Mouse (Mus musculus) frontal cortex, postnatal 36 days (tissue): ENCODE results near the gene Gskip.

Experiments used
- DNase-seq, 2 experiments: peaks; one replicate each; pipeline ENCODE4 v3.0.0; 2022; ENCODE audit warnings: low spot score in 2 of 2

Gene Gskip

DNA sequence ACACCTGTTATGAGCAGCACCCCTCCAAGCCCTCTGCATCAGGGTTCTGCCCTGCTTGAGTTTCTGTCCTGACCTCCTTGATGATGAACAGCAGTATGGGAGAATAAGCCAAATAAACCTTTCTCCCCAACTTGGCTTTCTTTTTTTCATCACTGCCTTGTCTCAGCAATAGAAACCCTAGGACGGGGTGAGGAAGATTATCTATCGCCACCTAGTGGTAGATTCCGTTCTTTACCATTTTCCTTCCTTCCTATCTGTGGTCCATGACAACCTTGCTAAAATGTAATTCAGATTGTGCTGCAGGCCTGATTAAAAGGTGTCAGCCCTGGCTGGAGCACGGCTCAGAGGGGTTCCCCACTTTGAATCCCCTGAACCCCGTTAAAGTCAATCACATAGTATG lies 38.0 kb downstream of the Gskip start:
- peak in 1 of 2 experiments; percentile 26 for DNase-seq

DNA sequence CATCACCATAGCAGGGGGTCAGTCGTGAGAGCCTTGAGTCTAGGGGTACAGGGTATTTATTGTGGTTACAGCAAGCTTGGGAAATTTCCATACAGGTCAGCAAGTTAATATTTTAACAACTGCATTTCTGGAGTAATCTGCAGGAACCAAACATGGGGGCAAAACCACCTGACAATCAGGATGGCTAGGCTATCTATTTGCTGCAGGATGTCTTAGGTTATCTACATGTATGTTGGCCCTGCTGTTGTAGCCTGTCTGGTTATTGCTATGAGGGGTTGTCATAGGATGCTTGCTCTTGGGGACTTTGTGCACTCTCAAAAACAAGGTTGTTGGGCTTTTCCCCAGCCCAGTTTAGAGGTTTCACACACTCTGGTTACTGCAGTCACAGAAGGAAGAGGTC lies 40.0 kb downstream of the Gskip start:
- DNase-seq: no peak

DNA sequence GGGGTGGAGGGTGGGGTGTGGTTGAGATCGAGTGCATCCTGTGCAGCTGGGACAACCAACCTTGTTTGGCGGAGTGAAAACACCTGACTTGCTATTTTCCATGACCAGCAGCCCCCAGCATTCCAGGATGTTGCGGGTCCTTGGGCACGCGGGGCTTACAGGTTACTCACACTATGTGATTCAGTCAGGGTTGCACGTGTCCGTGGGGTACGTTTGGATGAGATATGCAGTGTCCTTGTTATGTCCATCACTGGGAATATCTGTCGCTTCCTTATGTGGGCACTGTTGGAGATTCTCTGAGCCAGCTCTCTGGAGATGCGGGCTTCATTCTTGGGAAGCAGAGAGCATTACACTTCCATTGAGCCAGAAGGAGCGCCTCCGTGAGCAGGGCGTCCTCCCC lies 41.1 kb downstream of the Gskip start:
- DNase-seq: no peak

DNA sequence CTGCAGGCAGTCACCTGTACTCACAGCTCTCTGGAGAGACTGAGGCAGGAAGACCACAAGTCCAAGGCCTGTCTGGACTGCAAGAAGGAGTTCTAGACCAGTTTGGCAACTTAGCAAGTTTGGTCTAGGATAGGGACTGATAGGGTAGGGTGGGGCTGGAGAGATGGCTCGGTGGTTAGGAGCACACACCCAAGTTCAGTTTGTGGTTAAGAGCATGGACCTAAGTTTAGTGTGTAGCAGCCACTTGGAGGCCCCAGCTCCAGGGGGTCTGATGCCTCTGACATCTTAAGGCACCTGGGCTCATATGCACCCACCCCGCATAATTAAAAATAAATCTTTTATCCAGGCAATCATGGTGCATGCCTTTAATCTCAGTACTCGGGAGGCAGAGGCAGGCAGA lies 42.6 kb downstream of the Gskip start:
- no peak for DNase-seq

DNA sequence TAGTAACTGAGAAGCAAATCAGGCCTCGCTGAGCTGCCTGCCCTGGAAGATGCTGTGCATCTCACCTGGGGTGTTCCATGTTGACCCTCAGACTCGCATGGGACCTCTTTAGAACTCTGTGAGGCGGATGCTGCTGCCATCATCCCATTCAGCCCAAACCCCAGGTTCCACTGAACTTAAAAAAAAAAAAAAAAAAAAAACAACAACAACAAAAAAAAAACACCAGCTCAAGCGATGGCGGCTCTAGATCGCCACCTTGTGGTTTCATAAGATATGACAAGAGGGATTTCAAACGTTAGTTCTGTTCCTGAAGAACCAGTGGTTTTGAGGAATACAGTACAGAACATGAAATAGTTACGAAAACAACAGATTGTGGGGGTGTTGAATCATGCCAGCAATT lies 43.3 kb downstream of the Gskip start:
- DNase-seq: peak in 1 of 2 experiments; percentile 38

DNA sequence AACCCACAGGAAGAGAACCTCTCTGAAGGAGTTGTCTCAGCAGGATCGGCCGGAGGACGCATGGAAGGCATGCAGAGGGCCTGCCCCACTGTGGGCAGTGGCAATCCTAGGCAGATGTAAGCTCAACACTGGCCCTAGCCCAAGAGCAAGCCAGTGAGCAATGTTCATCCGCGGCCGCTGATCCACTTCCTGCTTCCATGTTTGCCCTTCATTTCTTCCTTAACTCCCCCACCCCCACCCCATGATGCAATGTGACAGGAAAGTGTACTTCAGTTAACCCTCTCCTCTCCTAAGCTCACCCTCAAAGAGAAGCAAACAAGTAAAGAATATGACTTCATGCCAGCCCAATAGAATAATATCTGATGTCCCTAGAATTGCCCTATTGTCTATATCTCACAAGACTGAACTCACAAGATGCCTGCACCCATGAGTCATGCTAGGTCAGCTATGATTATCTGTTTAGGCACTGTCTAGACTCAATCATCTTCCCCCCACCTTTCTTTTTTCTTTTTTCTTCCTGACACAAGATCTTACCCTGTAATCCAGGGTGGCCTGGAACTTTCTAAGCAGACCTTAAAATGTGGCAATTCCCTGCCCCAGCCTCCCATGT lies 46.3 kb downstream of the Gskip start:
- DNase-seq: no peak

DNA sequence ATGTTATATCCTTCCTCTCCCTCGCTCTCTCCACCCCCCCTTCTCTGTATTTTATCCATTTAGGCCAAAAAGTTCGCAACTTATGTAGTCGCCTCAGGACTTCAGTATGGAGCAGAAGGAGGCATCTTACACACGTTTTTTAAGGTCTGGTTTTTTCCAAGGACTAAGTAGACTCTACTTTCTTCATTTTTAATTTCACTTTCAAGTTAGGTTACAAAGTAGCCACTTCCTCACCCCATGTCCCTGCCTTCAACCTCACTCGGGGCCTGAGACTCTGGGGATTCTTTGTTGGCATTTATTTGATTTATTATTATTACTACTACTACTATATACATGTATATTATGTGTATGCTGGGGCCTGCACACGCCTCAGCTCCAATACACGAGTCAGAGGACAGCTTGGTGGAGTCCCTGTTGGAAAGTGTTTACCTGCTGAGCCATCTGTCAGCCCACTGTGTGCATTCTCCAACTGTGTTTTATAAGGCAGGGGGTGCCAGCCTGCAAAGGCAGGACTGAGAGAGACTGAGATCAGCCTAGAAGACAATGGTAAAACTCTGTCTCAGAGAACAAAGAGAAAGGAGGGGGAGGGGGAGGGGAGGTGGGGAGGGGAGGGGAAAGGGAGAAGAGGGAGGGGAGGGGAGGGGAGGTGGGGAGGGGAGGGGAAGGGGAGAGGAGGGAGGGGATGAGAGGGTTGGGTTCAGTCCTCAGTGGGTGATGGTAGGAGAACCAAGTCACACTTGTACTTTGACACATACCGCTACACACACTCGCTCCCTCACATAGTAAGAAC lies 48.9 kb downstream of the Gskip start:
- no peak for DNase-seq

DNA sequence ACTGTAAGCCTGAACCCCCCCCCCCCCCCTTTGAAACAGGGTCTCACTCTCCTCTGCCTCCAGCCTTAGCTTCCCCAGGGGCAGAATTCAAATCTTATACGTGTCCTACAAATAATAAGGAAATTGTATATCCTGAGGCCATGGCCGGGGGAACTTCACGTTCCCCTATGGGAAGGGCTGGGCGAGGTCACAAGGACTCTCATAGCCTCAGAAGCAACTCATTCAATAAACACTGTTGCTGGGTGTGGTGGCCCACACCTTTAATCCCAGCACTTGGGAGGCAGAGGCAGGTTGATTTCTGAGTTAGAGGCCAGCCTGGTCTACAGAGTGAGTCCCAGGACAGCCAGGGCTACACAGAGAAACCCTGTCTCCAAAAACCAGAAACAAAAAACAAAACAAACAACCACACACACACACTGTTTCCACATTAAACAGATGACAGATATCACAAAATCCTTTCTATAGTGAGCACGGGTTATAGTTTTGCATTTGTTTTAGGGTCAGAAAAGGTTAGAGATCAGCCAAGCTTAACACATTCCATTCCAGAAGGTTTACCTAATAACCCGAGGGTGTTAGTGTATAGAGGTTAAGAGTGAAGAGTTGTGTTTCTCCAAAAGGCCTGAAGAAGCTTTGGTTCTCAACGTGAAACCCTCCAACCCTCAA lies 50.7 kb downstream of the Gskip start:
- no peak for DNase-seq

DNA sequence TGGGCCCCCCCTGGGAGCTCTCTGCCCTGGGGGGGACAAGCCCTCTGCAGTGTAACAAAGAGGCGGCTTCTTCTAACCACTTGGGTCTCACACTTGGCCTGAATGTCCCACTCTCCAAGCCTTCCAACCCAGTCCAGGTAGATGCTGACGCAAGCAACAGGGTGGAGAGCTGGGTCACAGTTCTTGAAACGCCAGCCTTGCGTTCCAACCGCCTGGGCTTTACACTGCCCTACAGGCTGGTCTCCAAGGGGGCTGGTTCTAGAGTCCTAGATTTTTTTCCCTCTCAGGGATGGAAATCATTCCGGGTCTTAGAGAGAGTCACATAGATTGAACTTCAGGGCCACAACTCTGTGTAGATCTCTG lies 51.2 kb downstream of the Gskip start:
- DNase-seq: no peak

DNA sequence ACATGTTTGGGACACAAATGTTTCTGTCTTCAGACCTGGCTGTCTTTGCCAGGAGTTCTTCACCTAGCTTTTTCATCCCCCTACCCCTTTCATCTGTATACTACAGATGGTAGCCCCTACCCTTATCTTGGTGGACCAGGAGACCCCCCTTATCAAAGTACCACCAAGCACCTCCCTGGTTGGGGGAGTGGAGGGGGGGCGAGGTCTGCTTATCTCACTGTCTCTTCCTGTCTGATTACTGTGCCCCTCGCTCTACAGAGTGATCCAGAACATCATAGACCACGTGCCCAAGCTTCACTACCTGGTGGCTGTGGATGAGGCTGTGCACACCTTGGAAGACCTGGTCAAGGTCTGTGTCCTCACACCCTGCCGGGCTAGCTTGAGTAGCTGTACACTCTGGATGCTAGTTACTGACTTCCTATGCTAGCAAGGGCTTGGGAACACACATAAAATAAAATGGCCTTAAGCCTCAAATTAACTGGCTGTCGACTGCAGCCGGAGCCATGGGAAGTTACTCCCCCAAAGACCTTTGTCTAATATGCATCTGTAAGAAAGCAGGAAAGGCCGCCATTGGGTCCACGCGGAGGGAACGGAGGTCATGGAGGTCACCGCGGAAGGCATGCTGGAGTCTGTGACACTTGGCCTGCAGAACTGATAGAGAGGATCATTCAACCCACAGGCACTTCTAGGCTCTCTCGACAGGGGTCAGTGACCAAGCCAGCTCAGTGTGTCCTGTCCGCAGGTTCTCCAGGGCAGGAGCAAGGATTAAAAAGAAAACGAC lies 53.9 kb downstream of the Gskip start:
- no peak for DNase-seq

DNA sequence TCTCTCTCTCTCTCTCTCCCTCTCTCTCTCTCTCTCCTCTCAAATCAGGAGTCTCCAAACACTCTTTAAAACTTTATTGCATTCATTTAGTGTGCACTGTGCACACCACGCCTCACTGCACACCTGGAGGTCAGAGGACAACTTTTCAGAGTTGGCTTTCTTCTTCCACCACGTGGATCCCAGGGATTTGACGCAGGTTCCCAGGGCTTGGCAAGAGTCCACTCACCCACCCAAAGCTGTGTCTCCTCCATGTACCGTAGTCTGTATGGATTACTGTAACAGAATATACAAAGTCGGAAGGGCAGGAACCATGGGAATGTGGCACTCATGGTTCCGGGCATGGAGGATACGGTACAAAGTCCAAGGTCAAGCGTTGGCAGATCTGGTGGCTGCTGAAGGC lies 55.0 kb downstream of the Gskip start:
- no peak for DNase-seq

DNA sequence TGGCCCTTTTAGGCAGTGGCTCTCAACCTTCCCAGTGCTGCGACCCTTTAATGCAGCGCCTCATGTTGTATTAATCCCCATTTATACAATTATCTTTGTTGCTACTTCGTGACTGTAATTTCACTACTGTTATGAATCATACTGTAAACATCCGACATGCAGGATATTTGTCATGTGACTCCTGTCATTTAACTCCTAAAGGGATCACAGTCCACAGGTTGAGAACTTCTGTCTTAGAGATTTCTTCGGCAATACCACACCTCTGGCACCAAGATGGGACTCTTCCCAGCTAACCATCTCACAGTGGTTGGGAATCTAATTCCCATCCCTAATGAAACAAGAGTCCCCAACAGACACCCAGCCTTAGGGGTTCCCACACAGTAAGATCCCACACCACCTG lies 63.5 kb downstream of the Gskip start:
- DNase-seq: no peak
